In the genomic region with DNA sequence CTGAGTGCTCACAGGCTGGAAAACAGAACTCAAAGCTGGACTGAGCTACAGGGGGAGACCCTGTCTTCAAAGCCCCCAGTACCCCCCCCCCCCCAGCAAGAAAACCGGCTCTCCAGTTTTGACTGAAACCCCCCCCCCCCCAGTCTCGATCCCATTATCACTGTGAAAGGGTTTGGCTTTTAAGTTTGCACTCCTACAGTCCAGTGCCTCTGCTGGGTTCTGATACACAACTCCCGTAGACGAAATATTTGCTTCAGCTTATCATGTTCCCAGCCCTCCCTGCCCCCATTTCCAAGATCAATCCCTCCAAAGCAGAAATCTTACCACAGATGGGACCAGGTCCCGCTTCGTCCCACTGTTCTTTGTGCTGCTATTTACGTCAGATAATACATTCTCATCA, we compare ENCODE assay signal across 8 mouse cellular contexts. TPM values are rescaled to one million over a fixed set of nuclear protein-coding genes. Genes with fewer than 3 reads are reported as not detected.
DNase-seq lines count a peak whose midpoint lies in the region; ATAC-seq lines count a peak whose summit lies in the region.

No protein-coding gene starts in this region.

- H3K4me2 ChIP-seq in heart, embryonic 15.5 days = peak overlapping the region; percentile 60
- H3K4me2 ChIP-seq in embryonic facial prominence, embryonic 12.5 days (replicated peaks) = peak overlapping the region; percentile 44
- H3K4me2 ChIP-seq in hindbrain, embryonic 13.5 days = peak overlapping the region; percentile 48
- H3K4me2 ChIP-seq in midbrain, embryonic 12.5 days (replicated peaks) = peak overlapping the region; percentile 58

- H3K36me3 ChIP-seq in heart, embryonic 15.5 days = no peaks in the 10 kb centered on the region
- H3K36me3 ChIP-seq in embryonic facial prominence, embryonic 12.5 days = no peaks in the 10 kb centered on the region
- H3K36me3 ChIP-seq in hindbrain, embryonic 13.5 days = no peaks in the 10 kb centered on the region
- H3K36me3 ChIP-seq in midbrain, embryonic 12.5 days = no peaks in the 10 kb centered on the region

- no peak for DNase-seq in heart, postnatal 14 days
- DNase-seq in frontal cortex, postnatal 10 days (ENCODE audit: low spot score in 2 of 2) = no peak
- no peak for DNase-seq in adrenal gland, postnatal 36 days
- DNase-seq in right cerebral cortex, postnatal 14 days = no peak

- H3K27me3 ChIP-seq in heart, embryonic 15.5 days = 0 out of 2 replicates have a peak, but pooled peaks cover 2% of the 10 kb centered on the region
- no peaks in the 10 kb centered on the region for H3K27me3 ChIP-seq in embryonic facial prominence, embryonic 12.5 days
- no peaks in the 10 kb centered on the region for H3K27me3 ChIP-seq in hindbrain, embryonic 13.5 days
- H3K27me3 ChIP-seq in midbrain, embryonic 12.5 days = no peaks in the 10 kb centered on the region

- H3K27ac ChIP-seq in heart, embryonic 15.5 days = no peak overlapping the region
- H3K27ac ChIP-seq in embryonic facial prominence, embryonic 12.5 days = no peak overlapping the region
- H3K27ac ChIP-seq in hindbrain, embryonic 13.5 days = peak overlapping the region; percentile 83
- peak overlapping the region; percentile 78 for H3K27ac ChIP-seq in midbrain, embryonic 12.5 days (replicated peaks)

- no peak overlapping the region for H3K9ac ChIP-seq in heart, embryonic 15.5 days
- 0 out of 2 replicates have a peak overlapping the region, but pooled peaks have one; percentile 27 for H3K9ac ChIP-seq in embryonic facial prominence, embryonic 12.5 days
- peak overlapping the region; percentile 60 for H3K9ac ChIP-seq in hindbrain, embryonic 13.5 days
- H3K9ac ChIP-seq in midbrain, embryonic 12.5 days (replicated peaks) = peak overlapping the region; percentile 50; the same call in 1 of the 2 replicates

- intact Hi-C loops in heart, postnatal 14 days (cut with DNase I) = no loop called here

- H3K9me3 ChIP-seq in heart, embryonic 15.5 days (replicated peaks) = no peaks in the 10 kb centered on the region
- H3K9me3 ChIP-seq in embryonic facial prominence, embryonic 12.5 days = no peaks in the 10 kb centered on the region
- H3K9me3 ChIP-seq in hindbrain, embryonic 13.5 days = no peaks in the 10 kb centered on the region
- H3K9me3 ChIP-seq in midbrain, embryonic 12.5 days = no peaks in the 10 kb centered on the region

- ATAC-seq in heart, embryonic 15.5 days (replicated peaks; ENCODE audit: insufficient number of reproducible peaks, insufficient read depth, low FRiP score, low read depth) = no peak
- ATAC-seq in embryonic facial prominence, embryonic 12.5 days (ENCODE audit: insufficient number of reproducible peaks, insufficient read depth, low FRiP score, low TSS enrichment) = no peak
- no peak; the same call in 1 of the 2 replicates for ATAC-seq in hindbrain, embryonic 13.5 days (ENCODE audit: low FRiP score)
- peak; percentile 54 for ATAC-seq in midbrain, embryonic 12.5 days (ENCODE audit: low FRiP score, low read depth)

- H3K4me1 ChIP-seq in heart, embryonic 15.5 days (replicated peaks) = peaks cover 14% of the 10 kb centered on the region
- H3K4me1 ChIP-seq in embryonic facial prominence, embryonic 12.5 days = peaks cover 10% of the 10 kb centered on the region
- H3K4me1 ChIP-seq in hindbrain, embryonic 13.5 days (replicated peaks) = peaks cover 20% of the 10 kb centered on the region
- peaks cover 21% of the 10 kb centered on the region for H3K4me1 ChIP-seq in midbrain, embryonic 12.5 days

- 40% methylated on average over 7 of the region's 7 CpGs for WGBS in heart, embryonic 15.5 days
- WGBS in embryonic facial prominence, embryonic 12.5 days = 48% methylated on average over 7 of the region's 7 CpGs
- WGBS in hindbrain, embryonic 13.5 days = 50% methylated on average over 7 of the region's 7 CpGs
- 21% methylated on average over 6 of the region's 7 CpGs for WGBS in midbrain, embryonic 12.5 days

- peak overlapping the region; percentile 33 for H3K4me3 ChIP-seq in heart, embryonic 15.5 days
- peak overlapping the region; percentile 14; the same call in 1 of the 2 replicates for H3K4me3 ChIP-seq in embryonic facial prominence, embryonic 12.5 days
- 0 out of 2 replicates have a peak overlapping the region, but pooled peaks have one; percentile 24 for H3K4me3 ChIP-seq in hindbrain, embryonic 13.5 days
- peak overlapping the region; percentile 34 for H3K4me3 ChIP-seq in midbrain, embryonic 12.5 days

RNA-seq across cellular contexts. Expression of a gene that starts 50.8 kb away (rescaled TPM):
- 24.5 and 27.9 TPM in 2 replicates for polyA plus RNA-seq in heart, embryonic 15.5 days (2015; fragmentation: Nextera tagmentation; extraction: Ambion mirVana)
- total RNA-seq in heart, postnatal 14 days (2021) = 10 to 100 TPM; 21.5 to 23.8 TPM
- polyA plus RNA-seq in embryonic facial prominence, embryonic 12.5 days (2016; fragmentation: Nextera tagmentation; extraction: Ambion mirVana) = 56.7 and 61.1 TPM in 2 replicates
- polyA plus RNA-seq in hindbrain, embryonic 13.5 days (2015; fragmentation: Nextera tagmentation; extraction: Ambion mirVana) = 74.1 and 77.0 TPM in 2 replicates
- polyA plus RNA-seq in midbrain, embryonic 12.5 days (2016; fragmentation: Nextera tagmentation; extraction: Ambion mirVana) = 80.7 and 88.4 TPM in 2 replicates
- 10 to 100 TPM; 34.9 to 51.0 TPM for total RNA-seq in adrenal gland, postnatal 36 days (2021)

Comparison
In these comparisons a context has a peak if more than half of its experiments do, and no peak if none do; other contexts are left out.
1. H3K27ac ChIP-seq: peak in hindbrain, embryonic 13.5 days (single experiment) and midbrain, embryonic 12.5 days (single experiment); none in heart, embryonic 15.5 days (single experiment) and embryonic facial prominence, embryonic 12.5 days (single experiment).
2. Peak in every context shown above with its lines, with median percentiles within 50 percentile points of each other: H3K4me2 ChIP-seq and H3K4me3 ChIP-seq.